Mouse (Mus musculus) hindbrain, postnatal 0 days (tissue): ENCODE results near the gene Dnajc30. TPM values are rescaled to one million over a fixed set of nuclear protein-coding genes. Genes with fewer than 3 reads are reported as not detected.
"Not testable (repeated sequence)": the region's sequence is repeated elsewhere in the genome, so short reads cannot be mapped to it uniquely, and the experiment has no call there.

Experiments used
- ATAC-seq: fragments of 200-750 bp; cut with Nextera tagmentation; 2 replicates; pipeline ENCODE4 v1.8.0; 2017; ENCODE audit warnings: mild to moderate bottlenecking, moderate TSS enrichment, moderate library complexity
- DNase-seq: peaks from one replicate; pipeline ENCODE4 v3.0.0-alpha.2; 2015; ENCODE audit warnings: low spot score
- H3K27ac ChIP-seq: fragments of 300-500 bp; sonication (generic); 2 replicates; pipeline ENCODE4 v1.5.1; 2014; ENCODE audit warnings: mild to moderate bottlenecking
- H3K27me3 ChIP-seq: fragments of 300-500 bp; sonication (generic); 2 replicates; pipeline ENCODE4 v1.6.1; 2014; ENCODE audit warnings: low read length, mixed read lengths; ENCODE audit not compliant: insufficient read depth
- H3K36me3 ChIP-seq: fragments of 300-500 bp; sonication (generic); 2 replicates; pipeline ENCODE4 v1.6.1; 2014; ENCODE audit warnings: low read length, mixed read lengths; ENCODE audit not compliant: insufficient read depth
- H3K4me1 ChIP-seq: fragments of 300-500 bp; sonication (generic); 2 replicates; pipeline ENCODE4 v1.6.1; 2014; ENCODE audit warnings: antibody characterized with exemption, low read length, mixed read lengths; ENCODE audit not compliant: insufficient read depth
- H3K4me2 ChIP-seq: fragments of 300-500 bp; sonication (generic); 2 replicates; pipeline ENCODE4 v1.6.1; 2014; ENCODE audit warnings: low read depth, mild to moderate bottlenecking, low read length, moderate library complexity, mixed read lengths
- H3K4me3 ChIP-seq: fragments of 300-500 bp; sonication (generic); 2 replicates; pipeline ENCODE4 v1.5.1; 2014; ENCODE audit warnings: low read length
- H3K9ac ChIP-seq: fragments of 300-500 bp; sonication (generic); replicated peaks from 2 replicates; pipeline ENCODE4 v1.6.1; 2014; ENCODE audit warnings: mild to moderate bottlenecking, low read length, moderate library complexity, mixed read lengths
- H3K9me3 ChIP-seq: fragments of 300-500 bp; sonication (generic); 2 replicates; pipeline ENCODE4 v1.6.1; 2016; ENCODE audit warnings: low read length, mixed read lengths
- CTCF ChIP-seq: IDR thresholded peaks from 2 replicates; pipeline ENCODE4 v1.5.1; 2016; ENCODE audit warnings: antibody characterized with exemption, control low read depth, low read depth
- WGBS: fragments of 180-500 bp; shearing (Covaris S2); extraction: QIAGEN DNeasy Blood & Tissue Kit; methylation state at CpG from one replicate; pipeline ENCODE4 v1.1.7; 2014; 5-methylcytosine and 5-hydroxymethylcytosine counted together
- polyA plus RNA-seq: library from polyadenylated mRNA; unstranded; fragments of >200 nt; fragmentation: Nextera tagmentation; extraction: Ambion mirVana; gene quantifications from 2 replicates; pipeline ENCODE4 v1.2.1, GENCODE M21; 2015
- total RNA-seq: library from RNA; depleted of rRNA; stranded (reverse); fragments of >200 nt; gene quantifications from 2 replicates; pipeline ENCODE4 v1.2.3, GENCODE M21; 2014

Gene Dnajc30
- total and polyA plus RNA-seq, 2 experiments from 2014 or later, result 14.7 to 43.4 TPM

GRCm38 (mm10) chr5:135039541-135039940 lies 24.5 kb upstream of the Dnajc30 start:
- Histone ChIP-seq H3K36me3 (peaks cover 14% of the 10 kb centered on the region), H3K4me1 (no peaks in the 10 kb centered on the region), H3K9me3 (peaks cover 3% of the 10 kb centered on the region; the same call in 1 of the 2 replicates), H3K27me3 (no peaks in the 10 kb centered on the region), H3K4me3 (no peak overlapping the region), H3K9ac (no peak overlapping the region), H3K27ac (no peak overlapping the region), H3K4me2 (no peak overlapping the region)
- DNase-seq (no peak), ATAC-seq (no peak)
- WGBS, result 83% methylated on average over 9 of the region's 9 CpGs
- TF ChIP-seq CTCF, result no peak

- no peak for TF ChIP-seq CTCF
- H3K36me3 ChIP-seq, result peaks cover 16% of the 10 kb centered on the region
- DNase-seq (no peak), ATAC-seq (no peak)
- 36% methylated on average over 6 of the region's 6 CpGs for WGBS
- H3K27me3 ChIP-seq, result no peaks in the 10 kb centered on the region
- H3K4me2 ChIP-seq, result no peak overlapping the region
- H3K4me3 ChIP-seq, result no peak overlapping the region
- H3K9me3 ChIP-seq, result no peaks in the 10 kb centered on the region
- no peaks in the 10 kb centered on the region for H3K4me1 ChIP-seq
- H3K9ac ChIP-seq, result no peak overlapping the region
- H3K27ac ChIP-seq, result no peak overlapping the region
Observed at GRCm38 (mm10) chr5:135040059-135040458, 23.9 kb upstream of the Dnajc30 start.

DNA sequence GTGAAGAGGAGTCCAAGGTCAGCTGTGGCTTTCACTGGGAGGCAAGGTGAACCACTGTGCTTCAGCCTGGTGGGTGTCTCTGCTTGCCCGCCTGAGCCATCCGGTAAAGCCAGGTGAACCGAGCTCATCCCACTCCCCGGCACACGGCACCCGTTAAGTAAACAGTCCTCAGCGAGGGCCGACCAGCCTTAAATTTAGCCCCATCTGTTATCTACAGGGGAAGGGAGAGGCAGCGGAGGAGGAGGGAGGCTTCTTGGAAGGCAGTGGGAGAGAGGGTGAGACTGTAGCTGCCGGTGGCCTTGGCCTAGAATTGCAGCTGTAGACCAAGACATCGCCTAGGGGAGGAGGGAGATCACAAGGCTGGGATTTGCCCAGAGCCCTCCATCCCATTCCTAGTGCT lies 23.2 kb upstream of the Dnajc30 start:
- H3K9ac ChIP-seq, result no peak overlapping the region
- no peak for TF ChIP-seq CTCF
- H3K9me3 ChIP-seq, result no peaks in the 10 kb centered on the region
- peaks cover 16% of the 10 kb centered on the region for H3K36me3 ChIP-seq
- H3K27me3 ChIP-seq, result no peaks in the 10 kb centered on the region
- 79% methylated on average over 11 of the region's 11 CpGs for WGBS
- H3K4me1 ChIP-seq, result no peaks in the 10 kb centered on the region
- no peak overlapping the region for H3K4me2 ChIP-seq
- DNase-seq (no peak), ATAC-seq (no peak)
- no peak overlapping the region for H3K4me3 ChIP-seq
- no peak overlapping the region for H3K27ac ChIP-seq

- H3K27ac ChIP-seq, result no peak overlapping the region
- H3K36me3 ChIP-seq, result peaks cover 9% of the 10 kb centered on the region
- WGBS, result 39% methylated on average over 21 of the region's 21 CpGs
- H3K4me1 ChIP-seq, result no peaks in the 10 kb centered on the region
- TF ChIP-seq CTCF, result no peak
- no peak for ATAC-seq
- no peak for DNase-seq
- no peaks in the 10 kb centered on the region for H3K9me3 ChIP-seq
- no peak overlapping the region for H3K4me2 ChIP-seq
- no peak overlapping the region for H3K4me3 ChIP-seq
- H3K9ac ChIP-seq, result no peak overlapping the region
- H3K27me3 ChIP-seq, result no peaks in the 10 kb centered on the region
Observed at GRCm38 (mm10) chr5:135042105-135042788, 21.8 kb upstream of the Dnajc30 start.

- DNase-seq (no peak), ATAC-seq (no peak)
- H3K4me2 ChIP-seq, result no peak overlapping the region
- no peaks in the 10 kb centered on the region for H3K9me3 ChIP-seq
- H3K36me3 ChIP-seq, result peaks cover 9% of the 10 kb centered on the region; the same call in 1 of the 2 replicates
- no peaks in the 10 kb centered on the region for H3K27me3 ChIP-seq
- no peak overlapping the region for H3K27ac ChIP-seq
- WGBS, result 90% methylated on average over 3 of the region's 3 CpGs
- H3K4me3 ChIP-seq, result no peak overlapping the region
- no peaks in the 10 kb centered on the region for H3K4me1 ChIP-seq
- no peak overlapping the region for H3K9ac ChIP-seq
- TF ChIP-seq CTCF, result no peak
Observed at GRCm38 (mm10) chr5:135044575-135044974, 19.4 kb upstream of the Dnajc30 start.

GRCm38 (mm10) chr5:135048539-135048938 lies 15.5 kb upstream of the Dnajc30 start:
- Histone ChIP-seq H3K9me3 (no peaks in the 10 kb centered on the region), H3K4me1 (no peaks in the 10 kb centered on the region), H3K27ac (no peak overlapping the region), H3K9ac (no peak overlapping the region), H3K27me3 (no peaks in the 10 kb centered on the region), H3K4me2 (no peak overlapping the region), H3K36me3 (peaks cover 12% of the 10 kb centered on the region), H3K4me3 (no peak overlapping the region)
- 89% methylated on average over 5 of the region's 5 CpGs for WGBS
- no peak for TF ChIP-seq CTCF
- DNase-seq (no peak), ATAC-seq (no peak)

- H3K27me3 ChIP-seq, H3K9ac ChIP-seq, DNase-seq, H3K9me3 ChIP-seq, ATAC-seq, H3K4me2 ChIP-seq, H3K4me1 ChIP-seq, H3K4me3 ChIP-seq, H3K27ac ChIP-seq: not testable (repeated sequence)
- H3K36me3 ChIP-seq, result peaks cover 13% of the 10 kb centered on the region
- 92% methylated on average over 6 of the region's 6 CpGs for WGBS
Observed at GRCm38 (mm10) chr5:135049268-135049667, 14.7 kb upstream of the Dnajc30 start.
